Mouse (Mus musculus): Measurements from ENCODE around the gene Cecr2.
"Not testable (repeated sequence)": the region's sequence is repeated elsewhere in the genome, so short reads cannot be mapped to it uniquely, and the experiment has no call there.

The Cecr2 gene

DNA sequence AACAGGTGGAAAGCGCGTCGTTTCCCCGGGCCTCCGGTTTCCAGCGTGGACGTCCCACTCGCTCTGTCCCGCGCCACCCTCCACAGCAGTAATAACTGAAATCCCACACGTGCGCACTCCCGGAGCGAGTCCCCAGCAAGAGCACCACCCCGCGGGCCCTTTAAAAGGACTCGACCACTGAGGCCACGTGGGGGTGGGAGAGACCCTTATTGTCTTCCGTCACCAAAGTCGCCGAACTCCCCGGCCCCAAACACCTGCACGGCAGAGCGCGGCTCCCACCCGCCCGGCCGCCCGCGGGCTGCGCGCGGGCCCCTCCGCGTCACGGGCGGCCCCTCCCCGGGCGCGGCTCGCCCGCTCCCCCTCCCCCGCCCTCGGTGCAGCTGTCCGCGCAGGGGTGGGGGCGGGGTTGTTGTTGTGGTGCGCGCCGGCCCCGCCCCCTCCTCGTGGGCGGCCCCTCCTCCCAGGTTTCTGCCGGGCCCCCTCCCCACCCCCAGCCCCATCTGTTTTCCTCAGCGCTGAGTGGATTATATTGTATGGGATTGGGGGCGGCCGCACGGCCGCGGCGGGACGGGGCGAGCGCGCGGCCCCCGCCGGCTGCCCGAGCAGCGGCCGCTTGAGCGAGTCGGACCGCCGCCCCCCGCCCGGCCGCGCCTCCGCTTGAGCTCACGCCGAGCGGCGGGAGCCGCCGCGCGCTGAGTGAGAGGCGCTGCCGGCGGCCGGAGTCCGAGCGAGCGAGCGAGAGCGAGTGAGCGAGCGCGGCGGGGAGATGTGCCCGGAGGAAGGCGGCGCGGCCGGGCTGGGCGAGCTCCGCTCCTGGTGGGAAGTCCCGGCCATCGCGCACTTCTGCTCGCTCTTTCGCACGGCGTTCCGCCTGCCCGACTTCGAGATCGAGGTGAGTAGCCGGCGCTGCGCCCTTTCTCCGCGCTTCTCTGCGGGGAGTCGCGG lies at the start of gene Cecr2:
TSS of gene Cecr2 (plus strand) at position 554 of the 945 bp plus-strand sequence.
- in situ Hi-C loops (cut with MboI, MseI) = no loop called here

GRCm38 (mm10) chr6:120617586-120617985 lies 48.6 kb upstream of the Cecr2 start:
- in situ Hi-C loops (cut with MboI, MseI) = no loop called here

- in situ Hi-C loops (cut with MboI, MseI) = no loop called here
These were observed 47.4 kb upstream of the Cecr2 start for GRCm38 (mm10) chr6:120618518-120619402.

- in situ Hi-C loops (cut with MboI, MseI) = no loop called here
These were observed 46.0 kb upstream of the Cecr2 start for GRCm38 (mm10) chr6:120620193-120620592.

- in situ Hi-C loops (cut with MboI, MseI) = no loop called here
These were observed 41.1 kb upstream of the Cecr2 start for GRCm38 (mm10) chr6:120625081-120625480.

GRCm38 (mm10) chr6:120627096-120627495 lies 39.1 kb upstream of the Cecr2 start:
- in situ Hi-C loops (cut with MboI, MseI) = no loop called here

- in situ Hi-C loops (cut with MboI, MseI) = no loop called here
These were observed 37.2 kb upstream of the Cecr2 start for GRCm38 (mm10) chr6:120628963-120629362.

- in situ Hi-C loops (cut with MboI, MseI) = no loop called here
These were observed 30.7 kb upstream of the Cecr2 start for GRCm38 (mm10) chr6:120635391-120636028.

- in situ Hi-C loops (cut with MboI, MseI) = no loop called here
These were observed 26.6 kb upstream of the Cecr2 start for GRCm38 (mm10) chr6:120639547-120639946.

- in situ Hi-C loops (cut with MboI, MseI) = no loop called here
These were observed 24.2 kb upstream of the Cecr2 start for GRCm38 (mm10) chr6:120641866-120642378.

- in situ Hi-C loops (cut with MboI, MseI) = no loop called here
These were observed 22.4 kb upstream of the Cecr2 start for GRCm38 (mm10) chr6:120643776-120644175.

- in situ Hi-C loops (cut with MboI, MseI) = no loop called here
These were observed 21.5 kb upstream of the Cecr2 start for GRCm38 (mm10) chr6:120644346-120645299.

DNA sequence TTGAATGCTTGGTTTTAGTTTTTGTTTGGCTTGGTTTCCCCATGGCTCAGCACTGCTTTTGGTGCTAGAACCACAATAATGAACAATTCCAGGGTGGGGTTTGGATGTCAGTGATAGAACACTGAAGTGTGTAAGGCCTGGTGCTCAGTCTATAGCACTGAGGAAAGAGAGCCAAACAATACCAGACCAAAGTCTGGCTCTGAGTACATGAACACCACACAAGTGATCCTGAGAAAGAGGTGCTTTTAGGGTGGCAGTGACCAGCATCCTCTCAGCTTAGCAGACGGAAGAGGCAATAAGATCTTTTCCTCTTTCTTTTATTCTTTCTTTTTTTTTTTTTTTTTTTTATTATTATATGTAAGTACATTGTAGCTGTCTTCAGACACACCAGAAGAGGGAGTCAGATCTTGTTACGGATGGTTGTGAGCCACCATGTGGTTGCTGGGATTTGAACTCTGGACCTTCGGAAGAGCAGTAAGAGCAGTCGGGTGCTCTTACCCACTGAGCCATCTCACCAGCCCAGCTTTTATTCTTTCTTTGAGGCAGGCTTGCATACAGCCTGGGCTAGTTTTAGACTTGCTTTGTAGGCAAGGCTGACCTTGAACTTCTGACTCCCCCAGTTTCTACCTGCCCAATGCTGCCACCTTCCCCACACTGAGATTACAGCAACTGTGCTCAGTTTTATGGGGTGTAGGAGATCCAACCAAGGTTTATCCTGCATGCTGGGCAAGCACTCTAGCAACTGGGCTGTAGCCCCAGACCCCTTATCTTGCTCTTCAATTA lies 18.7 kb upstream of the Cecr2 start:
- in situ Hi-C loops (cut with MboI, MseI) = not testable (repeated sequence)

- in situ Hi-C loops (cut with MboI, MseI) = no loop called here
These were observed 18.0 kb upstream of the Cecr2 start for GRCm38 (mm10) chr6:120648205-120648604.

DNA sequence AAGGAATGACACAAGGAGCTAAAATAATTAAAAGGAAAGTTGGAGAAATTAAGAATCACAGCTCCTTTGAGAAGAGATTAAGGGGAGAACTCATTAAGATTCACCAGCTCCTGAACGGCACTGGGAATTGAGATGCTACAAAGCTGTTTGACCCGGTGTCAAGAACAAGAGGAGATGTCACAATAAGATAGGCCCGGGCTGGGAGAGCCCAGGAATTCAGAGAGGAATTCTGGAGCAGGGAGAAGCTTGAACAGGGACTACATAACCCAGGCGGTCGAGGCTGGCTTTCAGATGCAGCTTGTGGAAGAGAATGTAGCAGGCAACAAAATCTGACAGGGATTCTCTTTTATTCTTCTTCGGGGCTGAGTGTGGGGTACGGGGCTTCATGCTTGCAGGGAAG lies 13.5 kb upstream of the Cecr2 start:
- in situ Hi-C loops (cut with MboI, MseI) = no loop called here

- in situ Hi-C loops (cut with MboI, MseI) = no loop called here
These were observed 10.5 kb upstream of the Cecr2 start for GRCm38 (mm10) chr6:120655702-120656101.

- in situ Hi-C loops (cut with MboI, MseI) = no loop called here
These were observed 7.3 kb upstream of the Cecr2 start for GRCm38 (mm10) chr6:120658848-120659247.

DNA sequence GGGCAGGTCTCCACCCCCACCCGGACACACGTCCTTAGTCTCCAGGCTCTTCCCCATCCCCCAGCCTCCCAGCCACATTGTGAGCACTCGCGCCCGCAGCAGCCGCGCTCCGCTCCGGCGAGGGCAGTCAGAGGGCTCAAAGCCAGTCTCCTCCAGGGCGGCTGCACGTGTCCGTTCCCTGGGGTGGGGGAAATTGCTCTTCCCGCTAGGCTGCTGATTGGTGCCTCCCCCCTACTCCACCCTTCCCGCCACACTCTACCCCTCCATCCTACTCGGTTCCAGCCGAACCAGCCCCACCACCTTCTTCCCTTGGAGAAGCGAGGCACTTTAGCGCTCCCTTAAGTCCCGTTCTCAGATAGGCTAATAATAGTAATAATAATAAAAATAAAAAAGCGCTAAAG lies 754 bp upstream of the Cecr2 start:
- in situ Hi-C loops (cut with MboI, MseI) = no loop called here

DNA sequence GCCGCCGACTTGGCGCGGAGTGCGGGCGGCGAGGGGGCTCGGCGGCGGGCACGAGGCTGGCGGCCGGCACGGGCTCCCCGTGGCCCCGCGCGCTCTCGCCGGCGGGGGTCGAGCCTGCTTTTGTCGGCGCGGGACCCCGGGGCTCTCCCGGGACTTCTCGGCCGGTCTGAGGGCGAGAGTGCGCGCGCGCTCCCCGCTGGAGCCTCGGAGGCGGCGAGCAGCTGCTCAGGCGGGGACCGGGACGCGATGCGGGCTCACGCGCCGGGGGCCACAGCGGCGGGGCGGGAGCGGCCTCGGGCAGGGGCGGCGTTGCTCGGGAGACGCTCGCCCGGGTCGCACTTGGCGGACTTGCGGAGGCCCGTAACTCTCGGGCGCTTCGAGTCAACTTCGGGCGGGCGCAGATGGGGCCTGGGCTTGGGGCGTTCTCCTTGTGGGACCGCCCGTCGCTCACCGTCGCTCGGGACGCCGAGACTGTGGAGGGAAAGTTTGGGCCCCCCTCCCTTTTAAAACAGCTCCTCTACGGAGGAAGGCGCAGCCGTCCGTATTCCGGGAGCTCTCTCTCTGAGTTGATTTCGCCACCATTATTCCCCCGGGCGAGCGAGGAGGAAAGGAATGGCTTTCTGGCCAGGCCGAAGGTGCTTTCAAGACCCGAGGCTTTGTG lies 722 bp downstream of the Cecr2 start:
- in situ Hi-C loops (cut with MboI, MseI) = no loop called here

All from T-helper 2 cell (primary cell).